Mouse (Mus musculus): Measurements from ENCODE around the gene Ppp3ca. TPM values are rescaled to one million over a fixed set of nuclear protein-coding genes. Genes with fewer than 3 reads are reported as not detected.

Gene Ppp3ca
- polyA plus RNA-seq, 1 experiment from 2014 or later: 42.8 TPM

DNA sequence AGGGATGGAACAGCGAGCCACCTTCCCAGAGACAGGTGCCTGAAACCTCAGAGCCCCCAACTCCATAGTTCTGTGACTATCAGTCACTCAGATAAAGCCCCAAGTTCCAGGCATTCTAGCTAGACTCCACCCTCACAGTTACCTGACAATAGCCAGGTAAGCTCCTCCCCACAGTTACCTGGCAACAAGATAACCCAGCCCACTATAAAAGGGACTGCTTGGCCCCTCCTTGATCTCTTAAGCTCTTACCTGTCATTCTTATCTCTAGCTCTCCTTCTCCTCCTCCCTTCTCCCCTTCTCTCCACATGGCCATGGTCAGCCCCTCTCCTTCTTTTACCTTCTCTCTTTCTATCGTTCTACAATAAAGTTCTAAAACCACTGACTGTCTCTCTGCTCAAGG is 285.1 kb downstream of the Ppp3ca start:
- no peaks in the 10 kb centered on the region for H3K27me3 ChIP-seq (ENCODE audit: control insufficient read depth, insufficient read depth, low read length)
- no peaks in the 10 kb centered on the region for H3K9me3 ChIP-seq (replicated peaks; ENCODE audit: control insufficient read depth, low read length)
- ATAC-seq (ENCODE audit: insufficient read depth, low FRiP score): peak; percentile 37; the same call in 1 of the 2 replicates
- no peaks in the 10 kb centered on the region for H3K36me3 ChIP-seq (ENCODE audit: control insufficient read depth, insufficient read depth, low read length)
- H3K4me2 ChIP-seq (ENCODE audit: low read depth, low read length): no peak overlapping the region
- H3K4me1 ChIP-seq (ENCODE audit: control insufficient read depth, insufficient read depth, low read length): no peaks in the 10 kb centered on the region
- H3K9ac ChIP-seq (ENCODE audit: low read length): no peak overlapping the region
- no peak overlapping the region for H3K4me3 ChIP-seq (replicated peaks; ENCODE audit: low read length)
- no peak overlapping the region for H3K27ac ChIP-seq (ENCODE audit: low read length)
- 73% methylated on average over 2 of the region's 2 CpGs for WGBS

- Histone ChIP-seq H3K36me3 (ENCODE audit: control insufficient read depth, insufficient read depth, low read length) (no peaks in the 10 kb centered on the region), H3K4me2 (ENCODE audit: low read depth, low read length) (no peak overlapping the region), H3K4me3 (replicated peaks; ENCODE audit: low read length) (no peak overlapping the region), H3K9ac (ENCODE audit: low read length) (no peak overlapping the region), H3K27ac (ENCODE audit: low read length) (no peak overlapping the region), H3K4me1 (ENCODE audit: control insufficient read depth, insufficient read depth, low read length) (no peaks in the 10 kb centered on the region), H3K9me3 (replicated peaks; ENCODE audit: control insufficient read depth, low read length) (no peaks in the 10 kb centered on the region), H3K27me3 (ENCODE audit: control insufficient read depth, insufficient read depth, low read length) (no peaks in the 10 kb centered on the region)
- ATAC-seq (ENCODE audit: insufficient read depth, low FRiP score): no peak
- WGBS: 69% methylated on average over 3 of the region's 3 CpGs
Measured at GRCm38 (mm10) chr3:136960314-136960713, 290.4 kb downstream of the Ppp3ca start.

GRCm38 (mm10) chr3:136966786-136967185 is 296.9 kb downstream of the Ppp3ca start:
- Histone ChIP-seq H3K4me2 (ENCODE audit: low read depth, low read length) (no peak overlapping the region), H3K27ac (ENCODE audit: low read length) (no peak overlapping the region), H3K9me3 (replicated peaks; ENCODE audit: control insufficient read depth, low read length) (no peaks in the 10 kb centered on the region), H3K27me3 (ENCODE audit: control insufficient read depth, insufficient read depth, low read length) (no peaks in the 10 kb centered on the region), H3K9ac (ENCODE audit: low read length) (no peak overlapping the region), H3K4me3 (replicated peaks; ENCODE audit: low read length) (no peak overlapping the region), H3K36me3 (ENCODE audit: control insufficient read depth, insufficient read depth, low read length) (no peaks in the 10 kb centered on the region), H3K4me1 (ENCODE audit: control insufficient read depth, insufficient read depth, low read length) (no peaks in the 10 kb centered on the region)
- no peak for ATAC-seq (ENCODE audit: insufficient read depth, low FRiP score)
- 90% methylated on average over 5 of the region's 5 CpGs for WGBS

GRCm38 (mm10) chr3:136967510-136967909 is 297.6 kb downstream of the Ppp3ca start:
- no peak for ATAC-seq (ENCODE audit: insufficient read depth, low FRiP score)
- Histone ChIP-seq H3K36me3 (ENCODE audit: control insufficient read depth, insufficient read depth, low read length) (no peaks in the 10 kb centered on the region), H3K9me3 (replicated peaks; ENCODE audit: control insufficient read depth, low read length) (no peaks in the 10 kb centered on the region), H3K27me3 (ENCODE audit: control insufficient read depth, insufficient read depth, low read length) (no peaks in the 10 kb centered on the region), H3K27ac (ENCODE audit: low read length) (no peak overlapping the region), H3K4me1 (ENCODE audit: control insufficient read depth, insufficient read depth, low read length) (no peaks in the 10 kb centered on the region), H3K4me2 (ENCODE audit: low read depth, low read length) (no peak overlapping the region), H3K9ac (ENCODE audit: low read length) (no peak overlapping the region), H3K4me3 (replicated peaks; ENCODE audit: low read length) (no peak overlapping the region)
- 86% methylated on average over 2 of the region's 2 CpGs for WGBS

- Histone ChIP-seq H3K4me1 (ENCODE audit: control insufficient read depth, insufficient read depth, low read length) (no peaks in the 10 kb centered on the region), H3K27ac (ENCODE audit: low read length) (no peak overlapping the region), H3K9ac (ENCODE audit: low read length) (no peak overlapping the region), H3K4me2 (ENCODE audit: low read depth, low read length) (no peak overlapping the region), H3K9me3 (replicated peaks; ENCODE audit: control insufficient read depth, low read length) (no peaks in the 10 kb centered on the region), H3K4me3 (replicated peaks; ENCODE audit: low read length) (no peak overlapping the region), H3K27me3 (ENCODE audit: control insufficient read depth, insufficient read depth, low read length) (no peaks in the 10 kb centered on the region), H3K36me3 (ENCODE audit: control insufficient read depth, insufficient read depth, low read length) (no peaks in the 10 kb centered on the region)
- no peak for ATAC-seq (ENCODE audit: insufficient read depth, low FRiP score)
- WGBS: 56% methylated on average over 4 of the region's 4 CpGs
Measured at GRCm38 (mm10) chr3:136969796-136970195, 299.9 kb downstream of the Ppp3ca start.

DNA sequence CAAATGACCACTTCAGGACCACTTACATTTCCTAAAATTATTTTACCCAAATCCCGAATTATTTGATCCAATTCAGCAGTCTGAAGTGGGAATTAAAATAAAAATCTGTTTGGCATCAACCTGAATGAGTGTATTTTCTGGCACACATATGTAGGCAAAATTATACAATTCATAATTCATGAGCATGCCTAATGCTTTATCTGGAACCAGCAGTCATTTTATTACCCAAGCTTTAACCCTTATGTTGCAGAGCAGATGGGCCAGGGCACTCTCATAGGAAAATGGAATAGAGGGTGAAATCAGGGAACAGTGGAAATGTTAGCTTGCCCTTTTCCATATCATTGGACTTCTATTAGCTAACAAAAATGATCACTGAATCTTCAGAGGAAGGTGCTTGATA is 307.9 kb downstream of the Ppp3ca start:
- Histone ChIP-seq H3K9me3 (replicated peaks; ENCODE audit: control insufficient read depth, low read length) (no peaks in the 10 kb centered on the region), H3K36me3 (ENCODE audit: control insufficient read depth, insufficient read depth, low read length) (no peaks in the 10 kb centered on the region), H3K4me1 (ENCODE audit: control insufficient read depth, insufficient read depth, low read length) (no peaks in the 10 kb centered on the region), H3K27ac (ENCODE audit: low read length) (no peak overlapping the region), H3K4me2 (ENCODE audit: low read depth, low read length) (no peak overlapping the region), H3K9ac (ENCODE audit: low read length) (no peak overlapping the region), H3K4me3 (replicated peaks; ENCODE audit: low read length) (no peak overlapping the region), H3K27me3 (ENCODE audit: control insufficient read depth, insufficient read depth, low read length) (no peaks in the 10 kb centered on the region)
- no peak for ATAC-seq (ENCODE audit: insufficient read depth, low FRiP score)
- WGBS: 54% methylated on average over 1 of the region's 1 CpGs

DNA sequence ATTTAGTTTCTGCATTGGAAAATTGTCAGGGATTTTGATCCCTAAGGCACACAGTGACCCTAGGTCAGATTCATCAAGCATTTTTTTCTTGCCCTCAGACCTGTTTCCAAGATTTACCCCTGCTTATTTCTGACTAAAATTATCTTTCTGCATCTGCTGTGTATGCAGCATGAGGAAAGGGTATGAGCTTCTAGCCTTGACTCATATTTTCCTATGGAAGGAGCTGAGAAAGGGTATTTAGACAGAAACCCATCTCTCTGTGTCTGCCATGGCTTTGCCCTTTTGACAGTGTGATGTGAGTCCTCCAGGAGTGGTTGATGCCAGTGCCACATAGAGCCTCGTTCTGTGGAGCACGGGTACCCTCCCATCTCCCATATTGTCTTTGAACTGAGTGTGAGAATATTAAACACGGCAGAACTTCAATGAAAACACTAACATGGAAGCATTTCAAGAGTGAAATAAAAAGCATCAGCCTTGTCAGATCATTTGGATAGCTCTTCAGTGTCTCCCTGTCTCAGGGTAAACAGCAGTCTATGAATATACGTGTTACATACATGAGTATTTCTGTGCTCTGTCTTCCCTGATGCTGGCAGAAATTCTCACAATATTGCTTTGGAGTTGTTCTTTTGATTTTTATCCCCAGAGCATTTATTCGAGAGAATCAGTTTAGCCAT is 311.1 kb downstream of the Ppp3ca start:
- no peak overlapping the region for H3K9ac ChIP-seq (ENCODE audit: low read length)
- H3K4me1 ChIP-seq (ENCODE audit: control insufficient read depth, insufficient read depth, low read length): no peaks in the 10 kb centered on the region
- no peaks in the 10 kb centered on the region for H3K9me3 ChIP-seq (replicated peaks; ENCODE audit: control insufficient read depth, low read length)
- H3K4me3 ChIP-seq (replicated peaks; ENCODE audit: low read length): no peak overlapping the region
- no peak overlapping the region for H3K27ac ChIP-seq (ENCODE audit: low read length)
- WGBS: 87% methylated on average over 5 of the region's 5 CpGs
- ATAC-seq (ENCODE audit: insufficient read depth, low FRiP score): no peak
- no peak overlapping the region for H3K4me2 ChIP-seq (ENCODE audit: low read depth, low read length)
- no peaks in the 10 kb centered on the region for H3K36me3 ChIP-seq (ENCODE audit: control insufficient read depth, insufficient read depth, low read length)
- no peaks in the 10 kb centered on the region for H3K27me3 ChIP-seq (ENCODE audit: control insufficient read depth, insufficient read depth, low read length)

GRCm38 (mm10) chr3:136981589-136981924 is 311.6 kb downstream of the Ppp3ca start:
- Histone ChIP-seq H3K9me3 (replicated peaks; ENCODE audit: control insufficient read depth, low read length) (no peaks in the 10 kb centered on the region), H3K9ac (ENCODE audit: low read length) (no peak overlapping the region), H3K27ac (ENCODE audit: low read length) (no peak overlapping the region), H3K4me2 (ENCODE audit: low read depth, low read length) (no peak overlapping the region), H3K4me1 (ENCODE audit: control insufficient read depth, insufficient read depth, low read length) (no peaks in the 10 kb centered on the region), H3K4me3 (replicated peaks; ENCODE audit: low read length) (no peak overlapping the region), H3K27me3 (ENCODE audit: control insufficient read depth, insufficient read depth, low read length) (no peaks in the 10 kb centered on the region), H3K36me3 (ENCODE audit: control insufficient read depth, insufficient read depth, low read length) (no peaks in the 10 kb centered on the region)
- no peak for ATAC-seq (ENCODE audit: insufficient read depth, low FRiP score)
- 78% methylated on average over 4 of the region's 4 CpGs for WGBS

- ATAC-seq (ENCODE audit: insufficient read depth, low FRiP score): no peak
- no peak overlapping the region for H3K27ac ChIP-seq (ENCODE audit: low read length)
- no peak overlapping the region for H3K9ac ChIP-seq (ENCODE audit: low read length)
- no peak overlapping the region for H3K4me3 ChIP-seq (replicated peaks; ENCODE audit: low read length)
- no peaks in the 10 kb centered on the region for H3K9me3 ChIP-seq (replicated peaks; ENCODE audit: control insufficient read depth, low read length)
- no peaks in the 10 kb centered on the region for H3K27me3 ChIP-seq (ENCODE audit: control insufficient read depth, insufficient read depth, low read length)
- no peak overlapping the region for H3K4me2 ChIP-seq (ENCODE audit: low read depth, low read length)
- no peaks in the 10 kb centered on the region for H3K4me1 ChIP-seq (ENCODE audit: control insufficient read depth, insufficient read depth, low read length)
- 75% methylated on average over 11 of the region's 11 CpGs for WGBS
- no peaks in the 10 kb centered on the region for H3K36me3 ChIP-seq (ENCODE audit: control insufficient read depth, insufficient read depth, low read length)
Measured at GRCm38 (mm10) chr3:136982021-136982420, 312.1 kb downstream of the Ppp3ca start.

All from stomach, embryonic 16.5 days (tissue).